Mouse (Mus musculus) heart, embryonic 11.5 days (tissue): ENCODE measurements around the gene Slc35b1. TPM values are rescaled to one million over a fixed set of nuclear protein-coding genes. Genes with fewer than 3 reads are reported as not detected.

Source experiments
- ATAC-seq: fragments of 200-750 bp; cut with Nextera tagmentation; replicated peaks from 2 replicates; pipeline ENCODE4 v1.8.0; 2017; ENCODE audit warnings: moderate library complexity; ENCODE audit not compliant: insufficient number of reproducible peaks, low FRiP score, low TSS enrichment
- H3K27ac ChIP-seq: fragments of 300-500 bp; sonication (generic); 2 replicates; pipeline ENCODE4 v1.5.1; 2014; ENCODE audit warnings: mild to moderate bottlenecking, low read depth, low read length
- H3K27me3 ChIP-seq: fragments of 300-500 bp; sonication (generic); 2 replicates; pipeline ENCODE4 v1.6.1; 2014; ENCODE audit warnings: mild to moderate bottlenecking, low read length, mixed read lengths; ENCODE audit not compliant: control insufficient read depth, insufficient read depth
- H3K36me3 ChIP-seq: fragments of 300-500 bp; sonication (generic); 2 replicates; pipeline ENCODE4 v1.6.1; 2014; ENCODE audit warnings: mild to moderate bottlenecking, low read length, moderate library complexity, mixed read lengths; ENCODE audit not compliant: control insufficient read depth, insufficient read depth
- H3K4me1 ChIP-seq: fragments of 300-500 bp; sonication (generic); 2 replicates; pipeline ENCODE4 v1.6.1; 2014; ENCODE audit warnings: low read length; ENCODE audit not compliant: control insufficient read depth, insufficient read depth
- H3K4me2 ChIP-seq: fragments of 300-500 bp; sonication (generic); 2 replicates; pipeline ENCODE4 v1.6.1; 2014; ENCODE audit warnings: mild to moderate bottlenecking, moderate library complexity
- H3K4me3 ChIP-seq: fragments of 300-500 bp; sonication (generic); 2 replicates; pipeline ENCODE4 v1.5.1; 2014; ENCODE audit warnings: low read depth, low read length
- H3K9ac ChIP-seq: fragments of 300-500 bp; sonication (generic); 2 replicates; pipeline ENCODE4 v1.6.1; 2014; ENCODE audit warnings: mild to moderate bottlenecking, low read depth, low read length, moderate library complexity
- H3K9me3 ChIP-seq: fragments of 300-500 bp; sonication (generic); replicated peaks from 2 replicates; pipeline ENCODE4 v1.6.1; 2016; ENCODE audit warnings: low read length; ENCODE audit not compliant: control insufficient read depth
- WGBS: fragments of 180-500 bp; shearing (Covaris S2); extraction: QIAGEN DNeasy Blood & Tissue Kit; methylation state at CpG from one replicate; pipeline ENCODE4 v1.1.7; 2014; ENCODE audit not compliant: insufficient replicate concordance; 5-methylcytosine and 5-hydroxymethylcytosine counted together
- polyA plus RNA-seq: library from polyadenylated mRNA; unstranded; fragments of >200 nt; fragmentation: Nextera tagmentation; extraction: Ambion mirVana; gene quantifications from 2 replicates; pipeline ENCODE4 v1.2.1, GENCODE M21; 2014

The Slc35b1 gene
- polyA plus RNA-seq, 1 experiment from 2014 or later: 92.4 TPM

DNA sequence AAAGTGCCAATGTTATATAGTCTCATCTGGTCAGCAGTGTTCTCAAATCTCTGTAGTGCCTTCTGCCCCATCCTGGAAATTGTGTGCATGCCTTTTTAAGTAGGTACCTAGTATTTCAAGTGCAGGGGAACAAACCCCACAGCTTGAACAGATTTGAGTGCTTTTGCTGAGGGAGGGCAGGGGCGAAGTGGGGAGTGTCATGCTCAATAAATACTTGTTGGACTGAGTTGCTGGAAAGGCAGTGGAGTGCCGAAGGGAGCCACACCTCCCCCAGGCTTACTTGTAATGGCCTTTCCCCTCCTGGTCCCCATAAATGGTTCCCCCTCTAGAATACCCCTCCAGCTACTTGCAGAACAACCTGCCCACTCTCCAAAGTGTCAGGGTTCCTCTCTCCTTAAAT is 40.3 kb upstream of the Slc35b1 start:
- no peak overlapping the region for H3K4me3 ChIP-seq
- no peak overlapping the region for H3K9ac ChIP-seq
- H3K4me2 ChIP-seq: no peak overlapping the region
- ATAC-seq: no peak
- 70% methylated on average over 2 of the region's 2 CpGs for WGBS
- H3K4me1 ChIP-seq: peaks cover 15% of the 10 kb centered on the region
- H3K36me3 ChIP-seq: no peaks in the 10 kb centered on the region
- H3K27ac ChIP-seq: no peak overlapping the region
- no peaks in the 10 kb centered on the region for H3K9me3 ChIP-seq
- H3K27me3 ChIP-seq: no peaks in the 10 kb centered on the region

DNA sequence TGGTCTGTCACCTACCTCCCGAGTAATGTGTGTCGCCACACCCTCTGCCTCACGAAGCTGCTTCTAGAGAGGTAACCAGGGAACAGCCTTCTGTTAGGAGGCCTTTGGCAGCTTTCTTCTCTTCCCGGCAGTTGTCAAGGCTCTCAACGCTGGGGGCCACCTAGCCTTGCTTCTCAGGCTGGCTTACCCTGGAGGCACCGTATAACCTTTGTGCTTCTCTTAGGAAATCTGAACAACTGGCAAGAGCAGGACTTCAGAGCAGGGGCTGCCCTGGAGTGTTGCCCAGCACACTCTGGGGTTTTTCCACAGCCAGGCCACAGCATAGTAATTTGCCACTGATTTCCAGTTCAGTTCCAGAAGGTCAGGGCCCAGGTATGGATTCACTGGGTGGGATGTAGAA is 34.2 kb upstream of the Slc35b1 start:
- H3K36me3 ChIP-seq: no peaks in the 10 kb centered on the region
- no peak overlapping the region for H3K4me3 ChIP-seq
- no peak overlapping the region for H3K9ac ChIP-seq
- WGBS: 55% methylated on average over 6 of the region's 6 CpGs
- H3K27ac ChIP-seq: 0 out of 2 replicates have a peak overlapping the region, but pooled peaks have one; percentile 18
- peaks cover 5% of the 10 kb centered on the region; the same call in 1 of the 2 replicates for H3K4me1 ChIP-seq
- H3K4me2 ChIP-seq: no peak overlapping the region
- no peaks in the 10 kb centered on the region for H3K9me3 ChIP-seq
- no peaks in the 10 kb centered on the region for H3K27me3 ChIP-seq
- no peak for ATAC-seq

DNA sequence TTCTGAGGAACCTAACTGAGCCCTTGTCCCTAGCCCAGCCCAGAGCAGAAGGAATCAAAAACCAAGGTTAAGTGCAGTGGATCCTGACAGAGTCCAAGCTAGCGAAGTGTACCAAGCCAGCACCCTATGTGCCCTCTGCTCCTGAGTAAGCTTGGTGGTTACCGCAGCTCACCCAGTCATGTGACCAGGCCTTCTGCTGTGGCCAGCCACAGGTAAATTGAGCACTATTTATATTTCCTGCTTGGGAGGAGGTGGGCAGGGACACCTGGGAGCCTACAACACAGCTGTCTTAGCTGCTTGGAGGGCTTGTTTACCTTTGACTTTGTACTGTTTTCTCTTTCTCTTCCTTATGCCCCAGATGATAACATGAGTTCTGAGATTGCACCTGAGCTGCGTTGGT is 33.5 kb upstream of the Slc35b1 start:
- ATAC-seq: no peak
- H3K9me3 ChIP-seq: no peaks in the 10 kb centered on the region

DNA sequence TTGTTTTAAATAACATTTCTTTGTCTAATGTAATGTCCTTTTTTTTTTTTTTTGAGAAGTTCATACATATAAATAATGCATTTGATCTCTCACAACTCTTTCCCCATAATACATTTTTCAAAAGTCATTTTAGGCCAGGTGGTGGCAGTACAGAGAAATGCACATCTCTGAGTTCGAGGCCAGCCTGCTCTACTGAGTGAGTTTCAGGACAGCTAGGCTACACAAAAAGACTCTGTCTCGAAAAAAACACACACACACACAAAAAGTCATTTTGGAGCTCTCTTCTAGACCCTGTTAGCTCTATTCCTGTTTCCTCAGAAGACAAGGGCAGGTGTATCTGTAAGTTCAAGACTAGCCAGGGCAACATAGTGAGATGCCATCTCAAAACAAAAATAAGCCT is 31.8 kb upstream of the Slc35b1 start:
- Histone ChIP-seq H3K9ac (no peak overlapping the region), H3K9me3 (no peaks in the 10 kb centered on the region), H3K4me3 (no peak overlapping the region), H3K27ac (no peak overlapping the region), H3K4me1 (peaks cover 20% of the 10 kb centered on the region), H3K4me2 (no peak overlapping the region), H3K36me3 (no peaks in the 10 kb centered on the region), H3K27me3 (no peaks in the 10 kb centered on the region)
- WGBS: 83% methylated on average over 2 of the region's 2 CpGs
- no peak for ATAC-seq

More for the DNA sequence above, 33.5 kb upstream of the Slc35b1 start:
- no peaks in the 10 kb centered on the region for H3K27me3 ChIP-seq
- H3K9ac ChIP-seq: no peak overlapping the region
- 92% methylated on average over 3 of the region's 3 CpGs for WGBS
- H3K36me3 ChIP-seq: no peaks in the 10 kb centered on the region
- H3K4me2 ChIP-seq: no peak overlapping the region
- H3K4me3 ChIP-seq: no peak overlapping the region
- H3K4me1 ChIP-seq: peaks cover 9% of the 10 kb centered on the region
- H3K27ac ChIP-seq: no peak overlapping the region

DNA sequence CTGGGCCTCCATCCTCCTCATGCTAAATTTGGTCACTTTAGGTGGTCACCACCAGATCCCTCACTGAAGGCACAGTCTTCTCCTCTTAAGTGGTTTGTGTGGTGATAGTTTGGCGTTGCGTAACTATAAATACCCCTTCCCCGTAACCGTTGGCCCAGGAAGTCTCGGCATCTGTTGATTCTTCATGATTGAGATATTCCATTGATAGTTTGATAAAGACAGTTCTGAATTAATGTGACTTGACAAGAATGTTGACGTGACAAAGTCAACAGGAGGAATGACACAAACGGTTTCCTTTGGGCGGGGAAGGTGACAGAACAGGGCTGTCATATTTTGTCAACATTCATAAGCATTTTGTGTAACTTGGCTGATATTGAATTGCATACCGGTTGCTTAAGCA is 31.3 kb upstream of the Slc35b1 start:
- Histone ChIP-seq H3K27ac (no peak overlapping the region), H3K27me3 (no peaks in the 10 kb centered on the region), H3K9me3 (no peaks in the 10 kb centered on the region), H3K9ac (no peak overlapping the region), H3K4me2 (no peak overlapping the region), H3K4me3 (no peak overlapping the region), H3K36me3 (no peaks in the 10 kb centered on the region), H3K4me1 (peaks cover 20% of the 10 kb centered on the region)
- 77% methylated on average over 9 of the region's 9 CpGs for WGBS
- no peak for ATAC-seq

DNA sequence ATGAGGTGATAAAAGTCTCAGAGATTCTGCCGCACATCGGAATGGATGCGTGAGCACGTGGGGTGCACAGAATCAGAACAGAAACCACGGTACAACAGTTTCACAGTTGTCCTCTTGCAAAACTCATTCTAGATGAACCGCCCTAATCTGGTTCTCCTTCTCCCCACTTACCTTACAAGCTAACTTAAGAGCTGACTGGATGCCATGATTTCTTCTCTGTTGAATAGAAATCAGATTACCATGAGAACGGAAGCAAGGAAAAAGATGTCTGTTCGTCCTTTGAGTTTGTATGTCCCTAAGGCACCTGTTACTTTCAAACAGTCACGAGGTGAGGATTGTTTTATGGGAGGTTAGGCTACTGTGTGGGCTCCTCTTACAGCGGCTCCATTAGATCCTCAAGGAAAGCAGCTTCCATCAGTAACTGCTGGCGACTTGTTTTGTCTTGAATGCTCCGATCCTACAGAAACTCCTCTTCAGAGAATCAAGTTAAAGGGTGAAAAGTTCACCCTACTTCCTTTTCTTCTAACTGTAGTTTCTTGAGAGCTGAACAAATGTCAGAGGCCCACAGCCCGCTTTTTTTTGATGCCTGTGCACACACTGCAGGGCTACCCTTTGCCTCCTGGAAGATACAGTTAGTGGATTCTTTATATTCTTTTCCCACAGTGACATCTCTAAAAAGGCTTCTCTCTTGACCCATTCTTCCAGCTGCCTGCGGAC is 30.1 kb upstream of the Slc35b1 start:
- peaks cover 20% of the 10 kb centered on the region for H3K4me1 ChIP-seq
- H3K27me3 ChIP-seq: no peaks in the 10 kb centered on the region
- no peaks in the 10 kb centered on the region for H3K36me3 ChIP-seq
- H3K9ac ChIP-seq: no peak overlapping the region
- no peak overlapping the region for H3K4me2 ChIP-seq
- H3K4me3 ChIP-seq: no peak overlapping the region
- no peaks in the 10 kb centered on the region for H3K9me3 ChIP-seq
- H3K27ac ChIP-seq: no peak overlapping the region
- no peak for ATAC-seq
- 88% methylated on average over 14 of the region's 14 CpGs for WGBS

DNA sequence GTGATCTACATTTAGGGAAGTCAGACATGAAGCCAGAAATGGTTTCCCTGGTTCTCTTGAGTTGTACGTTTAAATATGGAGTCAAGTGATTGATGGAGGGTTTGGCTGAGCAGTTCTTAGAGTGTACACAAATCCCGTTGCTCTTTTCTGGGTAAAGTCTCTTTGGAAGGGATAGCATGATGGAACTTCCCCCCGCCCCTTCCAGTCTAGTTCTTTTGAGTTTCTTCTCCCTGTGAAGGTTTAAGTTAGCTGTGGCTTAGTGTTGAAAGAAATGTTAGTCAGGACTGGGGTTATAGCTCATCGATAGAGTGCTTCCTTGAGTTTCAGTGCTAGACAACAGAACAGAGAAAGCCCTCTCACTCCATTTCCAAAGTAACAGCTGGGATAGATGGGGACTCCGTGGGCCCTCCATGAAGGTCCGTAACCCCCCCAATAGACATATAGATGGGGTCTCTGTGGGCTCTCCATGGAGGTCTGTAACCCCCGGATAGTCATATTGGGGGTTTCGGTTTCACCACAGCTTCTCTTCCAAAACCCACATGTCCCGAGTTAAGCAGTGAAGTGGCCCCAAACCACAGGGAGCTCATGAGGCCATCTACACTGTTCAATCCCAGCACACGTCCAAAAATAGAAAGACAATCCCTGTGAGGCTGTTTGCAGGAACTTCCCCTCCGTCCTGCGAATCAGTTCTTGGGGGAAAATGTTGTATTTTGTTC is 29.4 kb upstream of the Slc35b1 start:
- no peaks in the 10 kb centered on the region for H3K36me3 ChIP-seq
- H3K27me3 ChIP-seq: no peaks in the 10 kb centered on the region
- H3K4me3 ChIP-seq: no peak overlapping the region
- H3K27ac ChIP-seq: peak overlapping the region; percentile 84
- WGBS: 78% methylated on average over 12 of the region's 12 CpGs
- peaks cover 20% of the 10 kb centered on the region for H3K4me1 ChIP-seq
- H3K9me3 ChIP-seq: no peaks in the 10 kb centered on the region
- ATAC-seq: no peak
- peak overlapping the region; percentile 31; the same call in 1 of the 2 replicates for H3K4me2 ChIP-seq
- H3K9ac ChIP-seq: peak overlapping the region; percentile 23

DNA sequence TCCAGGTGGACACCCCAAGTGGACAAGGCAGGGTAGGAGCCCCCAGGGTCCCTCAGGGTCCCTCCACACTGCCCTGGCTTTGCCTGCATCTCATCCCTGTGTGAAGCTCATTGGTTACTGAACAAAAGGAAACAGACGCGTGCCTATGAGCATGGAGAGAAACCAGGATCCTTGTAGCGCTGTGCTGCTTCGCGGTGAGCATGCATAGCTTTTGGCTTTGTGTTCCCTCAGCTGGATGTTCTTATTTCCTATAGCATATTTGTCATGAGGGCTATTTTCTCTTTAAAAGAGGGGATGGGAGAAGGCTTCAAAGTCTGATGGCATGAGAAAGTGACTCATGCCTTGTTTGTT is 28.9 kb upstream of the Slc35b1 start:
- H3K9me3 ChIP-seq: no peaks in the 10 kb centered on the region
- peak overlapping the region; percentile 23 for H3K9ac ChIP-seq
- H3K27ac ChIP-seq: peak overlapping the region; percentile 84
- no peaks in the 10 kb centered on the region for H3K36me3 ChIP-seq
- H3K4me2 ChIP-seq: peak overlapping the region; percentile 31; the same call in 1 of the 2 replicates
- ATAC-seq: no peak
- no peaks in the 10 kb centered on the region for H3K27me3 ChIP-seq
- no peak overlapping the region for H3K4me3 ChIP-seq
- 93% methylated on average over 5 of the region's 5 CpGs for WGBS
- peaks cover 17% of the 10 kb centered on the region for H3K4me1 ChIP-seq
